ENCODE assay signal across 15 mouse cellular contexts in genomic region chr14:16815096-16815741, GRCm38 (mm10).
"Had no signal": no experiment of that assay in that cellular context is flagged by ENCODE, and none has a peak within 500 bp of the region (broad histone marks: within the 10 kb centered on the region; RNA-seq: fewer than 3 reads in every experiment).

No protein-coding gene starts in this region.

- H3K4me1 ChIP-seq: intestine, embryonic 15.5 days; limb, embryonic 12.5 days; neural tube, embryonic 13.5 days; stomach, embryonic 15.5 days had no signal

- H3K36me3 ChIP-seq: intestine, embryonic 15.5 days; limb, embryonic 12.5 days; lung, embryonic 15.5 days; neural tube, embryonic 13.5 days; stomach, embryonic 15.5 days had no signal

- ATAC-seq: intestine, embryonic 15.5 days had no signal

- DNase-seq: kidney, adult 18-20 months; kidney, postnatal 10 days; kidney, postnatal 4 days; retina, postnatal 1 day; right cerebral cortex, postnatal 4 days; spleen, adult 18-20 months; thymus, adult 2 months; thymus, postnatal 25 days had no signal

- H3K27me3 ChIP-seq: intestine, embryonic 15.5 days; limb, embryonic 12.5 days; lung, embryonic 15.5 days; neural tube, embryonic 13.5 days; stomach, embryonic 15.5 days had no signal

- H3K9me3 ChIP-seq: intestine, embryonic 15.5 days; limb, embryonic 12.5 days; lung, embryonic 15.5 days; neural tube, embryonic 13.5 days; stomach, embryonic 15.5 days had no signal

- H3K4me2 ChIP-seq: intestine, embryonic 15.5 days; limb, embryonic 12.5 days; lung, embryonic 15.5 days; neural tube, embryonic 13.5 days; stomach, embryonic 15.5 days had no signal

- H3K4me3 ChIP-seq: intestine, embryonic 15.5 days; layer of hippocampus, adult 2 months; limb, embryonic 12.5 days; lung, embryonic 15.5 days; neural tube, embryonic 13.5 days; stomach, embryonic 15.5 days had no signal

- H3K27ac ChIP-seq: intestine, embryonic 15.5 days; layer of hippocampus, adult 2 months; limb, embryonic 12.5 days; liver, embryonic 14.5 days; lung, embryonic 15.5 days; neural tube, embryonic 13.5 days; stomach, embryonic 15.5 days had no signal

- H3K9ac ChIP-seq: intestine, embryonic 15.5 days; limb, embryonic 12.5 days; liver, embryonic 14.5 days; lung, embryonic 15.5 days; neural tube, embryonic 13.5 days; stomach, embryonic 15.5 days had no signal
